Mouse (Mus musculus): ENCODE measurements at regions not wholly inside any gene's neighbourhood (a gene's known extent, or its start where the extent isn't known, plus 50 kb on each side); places are given as distances from the start of the nearest gene placed in this dataset.
A peak's percentile ranks its signal among the peaks of the same experiment; 100 is the strongest.

DNA sequence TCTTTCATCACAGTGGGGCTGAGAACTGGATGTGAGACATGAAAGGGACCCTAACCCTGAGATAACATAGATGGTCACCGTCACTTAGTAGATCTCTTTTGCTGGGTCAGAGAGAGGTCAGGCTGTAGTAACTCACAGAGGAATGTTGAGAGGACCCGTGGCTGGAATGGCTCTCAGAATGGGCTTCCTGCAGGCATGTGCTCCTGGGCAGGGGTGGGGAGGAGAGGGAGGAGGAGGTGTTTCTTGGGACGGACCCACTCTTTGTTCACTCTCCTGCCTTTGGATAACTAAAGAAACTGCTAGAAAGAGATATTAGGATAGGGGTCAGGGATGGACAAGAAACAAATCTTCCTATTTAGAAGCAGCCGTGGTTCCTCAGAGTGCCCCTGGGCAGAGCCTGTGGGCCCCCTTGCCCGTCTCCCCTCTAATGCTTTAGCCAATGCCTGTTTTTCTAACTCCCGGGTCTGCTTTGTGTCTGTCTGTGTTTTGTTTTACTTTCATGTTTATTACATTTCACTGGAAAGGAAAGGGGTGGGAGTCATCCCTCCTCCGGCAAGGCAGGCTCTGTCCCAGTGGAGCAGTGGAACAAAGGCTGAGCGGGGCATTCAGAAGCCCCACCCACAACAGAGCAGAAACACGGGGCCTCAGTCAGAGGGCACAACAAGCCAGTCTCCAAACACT, 58.9 kb upstream of the Ppp2r5a start:
- no peaks in the 10 kb centered on the region for H3K27me3 ChIP-seq (ENCODE audit: control insufficient read depth, insufficient read depth, low read length)
- H3K79me2 ChIP-seq (ENCODE audit: control insufficient read depth, insufficient read depth, low read length), result no peaks in the 10 kb centered on the region
- H3K36me3 ChIP-seq (ENCODE audit: control insufficient read depth, insufficient read depth, low read length), result no peaks in the 10 kb centered on the region
- TF ChIP-seq POLR2A (IDR thresholded peaks at IDR 0.05; ENCODE audit: extremely low read depth, insufficient read depth, low read length) (no peak), CTCF (IDR thresholded peaks at IDR 0.05; ENCODE audit: low read depth, low read length) (no peak)
- H3K27ac ChIP-seq (replicated peaks; ENCODE audit: insufficient read depth, low read depth, low read length), result no peak overlapping the region
- no peak for DNase-seq (ENCODE audit: extremely low read depth, low read depth, low spot score)
- H3K4me3 ChIP-seq (ENCODE audit: insufficient read depth, low read depth, low read length), result no peak overlapping the region
- H3K9ac ChIP-seq (ENCODE audit: low read depth, low read length), result no peak overlapping the region
- WGBS, result 54% methylated on average over 9 of the region's 9 CpGs
- peaks cover 18% of the 10 kb centered on the region for H3K4me1 ChIP-seq (ENCODE audit: control insufficient read depth, insufficient read depth, low read length)

DNA sequence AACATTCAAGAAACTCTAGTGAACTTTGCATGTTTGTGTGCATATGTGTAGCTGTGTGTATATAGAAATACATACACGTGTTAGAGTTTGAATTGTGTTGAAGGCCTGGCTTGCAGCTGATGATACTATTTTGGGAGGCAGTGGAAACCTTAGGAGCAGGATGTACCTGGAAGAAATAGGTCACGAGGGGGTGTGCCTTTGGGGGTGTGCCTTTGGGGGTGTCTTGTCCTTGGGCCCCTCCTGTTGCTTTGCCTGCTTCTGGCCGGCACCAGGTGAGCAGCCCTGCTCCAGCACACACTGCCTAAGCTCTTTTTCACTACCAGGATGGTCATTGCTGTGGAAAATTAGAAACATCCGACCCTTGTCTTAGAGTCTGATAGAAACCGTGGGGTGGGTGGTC, 56.0 kb upstream of the Ppp2r5a start:
- DNase-seq (ENCODE audit: extremely low read depth, low read depth, low spot score), result no peak
- no peak overlapping the region for H3K9ac ChIP-seq (ENCODE audit: low read depth, low read length)
- 78% methylated on average over 5 of the region's 5 CpGs for WGBS
- no peak overlapping the region; the same call in 1 of the 2 replicates for H3K27ac ChIP-seq (replicated peaks; ENCODE audit: insufficient read depth, low read depth, low read length)
- no peak overlapping the region for H3K4me3 ChIP-seq (ENCODE audit: insufficient read depth, low read depth, low read length)
- no peaks in the 10 kb centered on the region for H3K79me2 ChIP-seq (ENCODE audit: control insufficient read depth, insufficient read depth, low read length)
- H3K27me3 ChIP-seq (ENCODE audit: control insufficient read depth, insufficient read depth, low read length), result no peaks in the 10 kb centered on the region
- TF ChIP-seq CTCF (IDR thresholded peaks at IDR 0.05; ENCODE audit: low read depth, low read length), result no peak
- no peak for TF ChIP-seq POLR2A (IDR thresholded peaks at IDR 0.05; ENCODE audit: extremely low read depth, insufficient read depth, low read length)
- H3K4me1 ChIP-seq (ENCODE audit: control insufficient read depth, insufficient read depth, low read length), result peaks cover 10% of the 10 kb centered on the region; the same call in 1 of the 2 replicates
- no peaks in the 10 kb centered on the region for H3K36me3 ChIP-seq (ENCODE audit: control insufficient read depth, insufficient read depth, low read length)

GRCm38 (mm10) chr1:191458292-191458691, 55.2 kb upstream of the Ppp2r5a start:
- TF ChIP-seq CTCF (IDR thresholded peaks at IDR 0.05; ENCODE audit: low read depth, low read length) (no peak), POLR2A (IDR thresholded peaks at IDR 0.05; ENCODE audit: extremely low read depth, insufficient read depth, low read length) (no peak)
- 60% methylated on average over 2 of the region's 2 CpGs for WGBS
- DNase-seq (ENCODE audit: extremely low read depth, low read depth, low spot score), result no peak
- Histone ChIP-seq H3K4me1 (ENCODE audit: control insufficient read depth, insufficient read depth, low read length) (peaks cover 10% of the 10 kb centered on the region; the same call in 1 of the 2 replicates), H3K27me3 (ENCODE audit: control insufficient read depth, insufficient read depth, low read length) (no peaks in the 10 kb centered on the region), H3K79me2 (ENCODE audit: control insufficient read depth, insufficient read depth, low read length) (no peaks in the 10 kb centered on the region), H3K4me3 (ENCODE audit: insufficient read depth, low read depth, low read length) (no peak overlapping the region), H3K27ac (replicated peaks; ENCODE audit: insufficient read depth, low read depth, low read length) (peak overlapping the region; percentile 43), H3K9ac (ENCODE audit: low read depth, low read length) (no peak overlapping the region), H3K36me3 (ENCODE audit: control insufficient read depth, insufficient read depth, low read length) (no peaks in the 10 kb centered on the region)

DNA sequence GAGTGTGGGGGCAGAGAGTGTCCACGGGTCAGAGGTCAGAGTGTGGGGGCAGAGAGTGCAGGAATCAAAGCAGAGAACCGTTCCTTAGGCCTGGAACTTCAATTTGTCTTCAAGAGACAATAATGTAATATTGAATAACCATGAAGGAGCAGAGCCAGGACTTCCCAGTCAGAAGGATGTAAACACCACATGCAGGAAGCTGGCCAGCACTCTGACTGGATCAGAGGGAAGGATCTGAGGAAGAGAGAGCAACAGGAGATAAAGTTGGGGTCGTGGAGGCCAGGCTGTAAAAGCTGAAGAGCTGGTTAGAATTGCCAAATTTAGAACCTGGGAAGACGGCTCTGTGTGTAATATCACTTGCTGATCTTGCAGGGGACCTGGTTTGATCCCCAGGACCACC, 54.0 kb upstream of the Ppp2r5a start:
- H3K9ac ChIP-seq (ENCODE audit: low read depth, low read length), result no peak overlapping the region
- no peaks in the 10 kb centered on the region for H3K36me3 ChIP-seq (ENCODE audit: control insufficient read depth, insufficient read depth, low read length)
- WGBS, result 75% methylated on average over 4 of the region's 4 CpGs
- H3K79me2 ChIP-seq (ENCODE audit: control insufficient read depth, insufficient read depth, low read length), result no peaks in the 10 kb centered on the region
- peaks cover 10% of the 10 kb centered on the region; the same call in 1 of the 2 replicates for H3K4me1 ChIP-seq (ENCODE audit: control insufficient read depth, insufficient read depth, low read length)
- no peak for DNase-seq (ENCODE audit: extremely low read depth, low read depth, low spot score)
- no peak for TF ChIP-seq CTCF (IDR thresholded peaks at IDR 0.05; ENCODE audit: low read depth, low read length)
- no peak for TF ChIP-seq POLR2A (IDR thresholded peaks at IDR 0.05; ENCODE audit: extremely low read depth, insufficient read depth, low read length)
- no peak overlapping the region for H3K4me3 ChIP-seq (ENCODE audit: insufficient read depth, low read depth, low read length)
- peak overlapping the region; percentile 31; the same call in 1 of the 2 replicates for H3K27ac ChIP-seq (replicated peaks; ENCODE audit: insufficient read depth, low read depth, low read length)
- H3K27me3 ChIP-seq (ENCODE audit: control insufficient read depth, insufficient read depth, low read length), result no peaks in the 10 kb centered on the region

DNA sequence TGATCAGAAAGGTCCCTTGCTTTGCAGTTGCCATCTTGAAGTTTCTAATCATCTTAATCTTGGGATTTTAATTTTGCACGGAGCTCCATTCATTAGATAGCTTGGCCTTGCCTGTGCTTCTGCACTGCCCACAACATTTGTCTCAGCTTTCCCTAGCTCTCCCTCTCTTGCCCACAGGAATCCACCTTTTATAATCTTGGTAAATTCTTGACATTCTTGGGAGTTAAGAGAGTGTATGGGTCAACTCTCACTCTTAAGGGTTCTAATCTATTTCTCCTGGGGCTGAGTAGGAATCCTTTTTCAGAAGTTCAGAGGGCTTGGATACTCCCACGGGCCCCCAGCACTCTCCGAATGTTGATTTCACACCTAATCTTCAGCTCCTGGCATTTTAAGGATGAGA, 51.5 kb upstream of the Ppp2r5a start:
- no peak overlapping the region for H3K27ac ChIP-seq (replicated peaks; ENCODE audit: insufficient read depth, low read depth, low read length)
- H3K4me3 ChIP-seq (ENCODE audit: insufficient read depth, low read depth, low read length), result no peak overlapping the region
- no peak overlapping the region for H3K9ac ChIP-seq (ENCODE audit: low read depth, low read length)
- 72% methylated on average over 3 of the region's 3 CpGs for WGBS
- no peak for DNase-seq (ENCODE audit: extremely low read depth, low read depth, low spot score)
- TF ChIP-seq CTCF (IDR thresholded peaks at IDR 0.05; ENCODE audit: low read depth, low read length), result no peak
- TF ChIP-seq POLR2A (IDR thresholded peaks at IDR 0.05; ENCODE audit: extremely low read depth, insufficient read depth, low read length), result no peak
- no peaks in the 10 kb centered on the region for H3K36me3 ChIP-seq (ENCODE audit: control insufficient read depth, insufficient read depth, low read length)
- no peaks in the 10 kb centered on the region for H3K27me3 ChIP-seq (ENCODE audit: control insufficient read depth, insufficient read depth, low read length)
- peaks cover 6% of the 10 kb centered on the region; the same call in 1 of the 2 replicates for H3K4me1 ChIP-seq (ENCODE audit: control insufficient read depth, insufficient read depth, low read length)
- no peaks in the 10 kb centered on the region for H3K79me2 ChIP-seq (ENCODE audit: control insufficient read depth, insufficient read depth, low read length)

GRCm38 (mm10) chr1:191453589-191453988, 50.5 kb upstream of the Ppp2r5a start:
- TF ChIP-seq POLR2A (IDR thresholded peaks at IDR 0.05; ENCODE audit: extremely low read depth, insufficient read depth, low read length) (no peak), CTCF (IDR thresholded peaks at IDR 0.05; ENCODE audit: low read depth, low read length) (no peak)
- Histone ChIP-seq H3K27ac (replicated peaks; ENCODE audit: insufficient read depth, low read depth, low read length) (no peak overlapping the region), H3K79me2 (ENCODE audit: control insufficient read depth, insufficient read depth, low read length) (no peaks in the 10 kb centered on the region), H3K4me1 (ENCODE audit: control insufficient read depth, insufficient read depth, low read length) (peaks cover 7% of the 10 kb centered on the region; the same call in 1 of the 2 replicates), H3K9ac (ENCODE audit: low read depth, low read length) (no peak overlapping the region), H3K27me3 (ENCODE audit: control insufficient read depth, insufficient read depth, low read length) (no peaks in the 10 kb centered on the region), H3K4me3 (ENCODE audit: insufficient read depth, low read depth, low read length) (no peak overlapping the region), H3K36me3 (ENCODE audit: control insufficient read depth, insufficient read depth, low read length) (no peaks in the 10 kb centered on the region)
- no peak for DNase-seq (ENCODE audit: extremely low read depth, low read depth, low spot score)
- WGBS, result 77% methylated on average over 3 of the region's 3 CpGs

All from liver, adult 2 months (tissue).